Comparison of ENCODE assay signal across 15 mouse cellular contexts in genomic region chr17:27701856-27702255, GRCm38 (mm10). TPM values are rescaled to one million over a fixed set of nuclear protein-coding genes. Genes with fewer than 3 reads are reported as not detected.
A peak's percentile ranks its signal among the peaks of the same experiment; 100 is the strongest.
DNase-seq lines count a peak whose midpoint lies in the region; ATAC-seq and TF ChIP-seq lines count a peak whose summit lies in the region.
"Had no signal": no experiment of that assay in that cellular context is flagged by ENCODE, and none has a peak within 500 bp of the region (broad histone marks: within the 10 kb centered on the region; RNA-seq: fewer than 3 reads in every experiment).

No protein-coding gene starts in this region.

- no peaks in the 10 kb centered on the region for H3K36me3 ChIP-seq in hindbrain, embryonic 12.5 days
- no peaks in the 10 kb centered on the region for H3K36me3 ChIP-seq in hindbrain, embryonic 11.5 days (ENCODE audit: control insufficient read depth, insufficient read depth, low read length)
- peaks cover 6% of the 10 kb centered on the region; the same call in 1 of the 2 replicates for H3K36me3 ChIP-seq in neural tube, embryonic 13.5 days
- H3K36me3 ChIP-seq in neural tube, embryonic 15.5 days, result peaks cover 9% of the 10 kb centered on the region
- H3K36me3 ChIP-seq in hindbrain, postnatal 0 days (ENCODE audit: insufficient read depth, low read length), result no peaks in the 10 kb centered on the region
- no peaks in the 10 kb centered on the region for H3K36me3 ChIP-seq in stomach, postnatal 0 days (ENCODE audit: control insufficient read depth, insufficient read depth, low read length)
- H3K36me3 ChIP-seq: liver, embryonic 13.5 days; lung, embryonic 15.5 days had no signal

- TF ChIP-seq CTCF in hindbrain, postnatal 0 days (IDR thresholded peaks at IDR 0.05; ENCODE audit: low read depth), result no peak
- peak; percentile 17; the same call in 1 of the 2 replicates for TF ChIP-seq CTCF in stomach, postnatal 0 days (IDR thresholded peaks at IDR 0.05; ENCODE audit: low read depth)

- H3K4me1 ChIP-seq in hindbrain, embryonic 12.5 days, result peaks cover 16% of the 10 kb centered on the region
- no peaks in the 10 kb centered on the region; the same call in 1 of the 2 replicates for H3K4me1 ChIP-seq in hindbrain, embryonic 11.5 days (replicated peaks; ENCODE audit: control insufficient read depth, insufficient read depth, low read length)
- H3K4me1 ChIP-seq in neural tube, embryonic 13.5 days (replicated peaks), result peaks cover 17% of the 10 kb centered on the region
- peaks cover 13% of the 10 kb centered on the region for H3K4me1 ChIP-seq in neural tube, embryonic 15.5 days
- peaks cover 3% of the 10 kb centered on the region; the same call in 1 of the 2 replicates for H3K4me1 ChIP-seq in hindbrain, postnatal 0 days (ENCODE audit: insufficient read depth, low read length)
- no peaks in the 10 kb centered on the region for H3K4me1 ChIP-seq in stomach, postnatal 0 days (replicated peaks; ENCODE audit: control insufficient read depth, insufficient read depth)

- no peak overlapping the region for H3K4me3 ChIP-seq in hindbrain, embryonic 12.5 days
- H3K4me3 ChIP-seq in hindbrain, embryonic 11.5 days (ENCODE audit: low read depth, low read length), result no peak overlapping the region
- H3K4me3 ChIP-seq in neural tube, embryonic 13.5 days, result no peak overlapping the region
- no peak overlapping the region for H3K4me3 ChIP-seq in neural tube, embryonic 15.5 days (replicated peaks)
- H3K4me3 ChIP-seq in hindbrain, postnatal 0 days (ENCODE audit: low read length), result no peak overlapping the region
- no peak overlapping the region for H3K4me3 ChIP-seq in stomach, postnatal 0 days (ENCODE audit: low read depth, low read length)
- H3K4me3 ChIP-seq: erythroblast, embryonic 14.5 days had no signal

- peaks cover 19% of the 10 kb centered on the region for H3K27me3 ChIP-seq in hindbrain, embryonic 12.5 days
- H3K27me3 ChIP-seq in hindbrain, embryonic 11.5 days (ENCODE audit: control insufficient read depth, insufficient read depth, low read length), result peaks cover 3% of the 10 kb centered on the region; the same call in 1 of the 2 replicates
- H3K27me3 ChIP-seq in neural tube, embryonic 13.5 days, result peaks cover 24% of the 10 kb centered on the region
- 0 out of 2 replicates have a peak, but pooled peaks cover 8% of the 10 kb centered on the region for H3K27me3 ChIP-seq in neural tube, embryonic 15.5 days (replicated peaks)
- no peaks in the 10 kb centered on the region for H3K27me3 ChIP-seq in hindbrain, postnatal 0 days (ENCODE audit: insufficient read depth, low read length)
- H3K27me3 ChIP-seq in stomach, postnatal 0 days (ENCODE audit: control insufficient read depth, insufficient read depth, low read length), result no peaks in the 10 kb centered on the region

- no peak overlapping the region for H3K4me2 ChIP-seq in hindbrain, embryonic 12.5 days (replicated peaks)
- H3K4me2 ChIP-seq in hindbrain, embryonic 11.5 days (replicated peaks; ENCODE audit: low read depth, low read length), result no peak overlapping the region
- no peak overlapping the region for H3K4me2 ChIP-seq in neural tube, embryonic 13.5 days
- no peak overlapping the region for H3K4me2 ChIP-seq in neural tube, embryonic 15.5 days
- no peak overlapping the region for H3K4me2 ChIP-seq in hindbrain, postnatal 0 days (ENCODE audit: low read depth, low read length)
- H3K4me2 ChIP-seq in stomach, postnatal 0 days (replicated peaks; ENCODE audit: low read depth), result no peak overlapping the region

- ATAC-seq in hindbrain, embryonic 12.5 days (ENCODE audit: low FRiP score), result 0 out of 2 replicates have a peak, but pooled peaks have one; percentile 18
- no peak for ATAC-seq in hindbrain, embryonic 11.5 days (ENCODE audit: low FRiP score)
- no peak for ATAC-seq in neural tube, embryonic 13.5 days (ENCODE audit: low read depth)
- no peak for ATAC-seq in neural tube, embryonic 15.5 days (ENCODE audit: low FRiP score)
- no peak for ATAC-seq in hindbrain, postnatal 0 days
- ATAC-seq in stomach, postnatal 0 days (ENCODE audit: low FRiP score, low TSS enrichment), result no peak
- no peak for ATAC-seq in CD4-positive, CD25-positive, alpha-beta regulatory T cell, adult 4 months
- ATAC-seq: forebrain, embryonic 16.5 days had no signal

- WGBS in hindbrain, embryonic 12.5 days, result 70% methylated on average over 6 of the region's 6 CpGs
- 69% methylated on average over 6 of the region's 6 CpGs for WGBS in hindbrain, embryonic 11.5 days
- 60% methylated on average over 6 of the region's 6 CpGs for WGBS in neural tube, embryonic 13.5 days
- whole genome bisulfite sequencing in neural tube, embryonic 15.5 days, result 57% methylated on average over 6 of the region's 6 CpGs
- 69% methylated on average over 6 of the region's 6 CpGs for WGBS in hindbrain, postnatal 0 days
- 84% methylated on average over 6 of the region's 6 CpGs for WGBS in stomach, postnatal 0 days

- H3K9me3 ChIP-seq in hindbrain, embryonic 12.5 days (replicated peaks), result no peaks in the 10 kb centered on the region; the same call in 1 of the 2 replicates
- H3K9me3 ChIP-seq in hindbrain, embryonic 11.5 days (ENCODE audit: control insufficient read depth, low read length), result no peaks in the 10 kb centered on the region
- no peaks in the 10 kb centered on the region for H3K9me3 ChIP-seq in neural tube, embryonic 13.5 days
- H3K9me3 ChIP-seq in neural tube, embryonic 15.5 days (replicated peaks), result no peaks in the 10 kb centered on the region
- H3K9me3 ChIP-seq in hindbrain, postnatal 0 days (ENCODE audit: low read length), result no peaks in the 10 kb centered on the region
- H3K9me3 ChIP-seq in stomach, postnatal 0 days (ENCODE audit: control insufficient read depth, low read length), result no peaks in the 10 kb centered on the region
- H3K9me3 ChIP-seq: liver, embryonic 13.5 days; lung, embryonic 15.5 days had no signal

- TF ChIP-seq EP300 in stomach, postnatal 0 days (optimal IDR thresholded peaks at IDR 0.05), result no peak

- peak overlapping the region; percentile 40; the same call in 1 of the 2 replicates for H3K27ac ChIP-seq in hindbrain, embryonic 12.5 days
- H3K27ac ChIP-seq in hindbrain, embryonic 11.5 days (ENCODE audit: low read depth, low read length), result no peak overlapping the region
- peak overlapping the region; percentile 6; the same call in 1 of the 2 replicates for H3K27ac ChIP-seq in neural tube, embryonic 13.5 days (replicated peaks)
- no peak overlapping the region for H3K27ac ChIP-seq in neural tube, embryonic 15.5 days (replicated peaks)
- H3K27ac ChIP-seq in hindbrain, postnatal 0 days, result peak overlapping the region; percentile 48
- no peak overlapping the region for H3K27ac ChIP-seq in stomach, postnatal 0 days (replicated peaks)
- H3K27ac ChIP-seq: liver, embryonic 13.5 days; lung, embryonic 15.5 days had no signal

- no peak for DNase-seq in hindbrain, embryonic 11.5 days (ENCODE audit: low spot score)
- no peak for DNase-seq in hindbrain, postnatal 0 days (ENCODE audit: low spot score)
- no peak for DNase-seq in stomach, postnatal 0 days (ENCODE audit: low spot score)
- DNase-seq in right cerebral cortex, postnatal 25 days, result no peak
- DNase-seq: liver, embryonic 13.5 days had no signal

- no peak overlapping the region for H3K9ac ChIP-seq in hindbrain, embryonic 12.5 days
- H3K9ac ChIP-seq in hindbrain, embryonic 11.5 days (ENCODE audit: low read depth, low read length), result no peak overlapping the region
- H3K9ac ChIP-seq in neural tube, embryonic 13.5 days, result no peak overlapping the region
- no peak overlapping the region for H3K9ac ChIP-seq in neural tube, embryonic 15.5 days (replicated peaks)
- 0 out of 2 replicates have a peak overlapping the region, but pooled peaks have one; percentile 9 for H3K9ac ChIP-seq in hindbrain, postnatal 0 days (replicated peaks; ENCODE audit: low read length)
- no peak overlapping the region for H3K9ac ChIP-seq in stomach, postnatal 0 days (ENCODE audit: low read length)
- H3K9ac ChIP-seq: liver, embryonic 13.5 days had no signal

RNA-seq across cellular contexts. Expression of gene Spdef, which starts 26.9 kb away (rescaled TPM):
- polyA plus RNA-seq in hindbrain, embryonic 12.5 days (2016; fragmentation: Nextera tagmentation; extraction: Ambion mirVana), result 0.35 and 0.48 TPM in 2 replicates
- polyA plus RNA-seq in hindbrain, embryonic 11.5 days (2014; fragmentation: Nextera tagmentation; extraction: Ambion mirVana), result 0.17 TPM in 1 of 2 replicates, not detected in the other
- polyA plus RNA-seq in neural tube, embryonic 13.5 days (2015; fragmentation: Nextera tagmentation; extraction: Ambion mirVana), result 0.56 and 0.68 TPM in 2 replicates
- polyA plus RNA-seq in neural tube, embryonic 15.5 days (2015; fragmentation: Nextera tagmentation; extraction: Ambion mirVana), result 0.92 and 1.9 TPM in 2 replicates
- total RNA-seq in hindbrain, postnatal 0 days (2014; rRNA removed), result 2.1 TPM in 2 replicates
- 1.7 and 1.8 TPM in 2 replicates for polyA plus RNA-seq in hindbrain, postnatal 0 days (2015; fragmentation: Nextera tagmentation; extraction: Ambion mirVana)
- 28.0 and 29.7 TPM in 2 replicates for polyA plus RNA-seq in stomach, postnatal 0 days (2015; fragmentation: Nextera tagmentation; extraction: Ambion mirVana)
- polyA plus RNA-seq in CD4-positive, CD25-positive, alpha-beta regulatory T cell, adult 4 months (2017; shearing (Covaris generic)), result not detected
- total RNA-seq: ES-E14; megakaryocyte progenitor cell, adult 5-6 weeks; neutrophil, adult 5-6 weeks had no signal
- polyA plus RNA-seq: erythroblast, embryonic 14.5 days; liver, embryonic 13.5 days had no signal

RNA-seq across cellular contexts. Expression of gene Pacsin1, which starts 46.5 kb away (rescaled TPM):
- 11.0 and 13.4 TPM in 2 replicates for polyA plus RNA-seq in hindbrain, embryonic 12.5 days (2016; fragmentation: Nextera tagmentation; extraction: Ambion mirVana)
- polyA plus RNA-seq in hindbrain, embryonic 11.5 days (2014; fragmentation: Nextera tagmentation; extraction: Ambion mirVana), result 3.5 and 3.7 TPM in 2 replicates
- polyA plus RNA-seq in neural tube, embryonic 13.5 days (2015; fragmentation: Nextera tagmentation; extraction: Ambion mirVana), result 29.6 and 32.1 TPM in 2 replicates
- polyA plus RNA-seq in neural tube, embryonic 15.5 days (2015; fragmentation: Nextera tagmentation; extraction: Ambion mirVana), result 62.6 and 66.7 TPM in 2 replicates
- 38.3 and 62.9 TPM in 2 replicates for total RNA-seq in hindbrain, postnatal 0 days (2014; rRNA removed)
- 80.0 and 85.1 TPM in 2 replicates for polyA plus RNA-seq in hindbrain, postnatal 0 days (2015; fragmentation: Nextera tagmentation; extraction: Ambion mirVana)
- polyA plus RNA-seq in stomach, postnatal 0 days (2015; fragmentation: Nextera tagmentation; extraction: Ambion mirVana), result 1.2 and 1.4 TPM in 2 replicates
- polyA plus RNA-seq in CD4-positive, CD25-positive, alpha-beta regulatory T cell, adult 4 months (2017; shearing (Covaris generic)), result 10 to 100 TPM; 36.5 to 37.2 TPM
- total RNA-seq: megakaryocyte progenitor cell, adult 5-6 weeks had no signal

Comparison
In these comparisons a context has a peak if more than half of its experiments do, and no peak if none do; other contexts are left out.
1. H3K27ac ChIP-seq: peak in hindbrain, embryonic 12.5 days (single experiment), neural tube, embryonic 13.5 days (single experiment) and hindbrain, postnatal 0 days (single experiment); none in hindbrain, embryonic 11.5 days (single experiment), neural tube, embryonic 15.5 days (single experiment) and stomach, postnatal 0 days (single experiment).
2. RNA of gene Spdef, which starts 26.9 kb away (polyA plus RNA-seq): 28.0 to 29.7 TPM in stomach, postnatal 0 days; 1.7 to 1.8 TPM in hindbrain, postnatal 0 days, 0.92 to 1.9 TPM in neural tube, embryonic 15.5 days, 0.56 to 0.68 TPM in neural tube, embryonic 13.5 days, 0.35 to 0.48 TPM in hindbrain, embryonic 12.5 days, not detected in CD4-positive, CD25-positive, alpha-beta regulatory T cell, adult 4 months and 0.17 TPM in hindbrain, embryonic 11.5 days; every median in the first group is over 10 times any median in the second.